Mouse (Mus musculus) ES-E14 (cell line): Measurements from ENCODE around the gene Gtf2ird1. TPM values are rescaled to one million over a fixed set of nuclear protein-coding genes. Genes with fewer than 3 reads are reported as not detected.

Source experiments
- DNase-seq: peaks from one replicate; pipeline ENCODE4 v3.0.0-alpha.2; 2013; ENCODE audit warnings: low read depth, low spot score
- H3K27ac ChIP-seq: 2 replicates; pipeline ENCODE4 v1.5.1; 2012; ENCODE audit warnings: low read depth, mild to moderate bottlenecking, low read length, moderate library complexity, mixed read lengths; ENCODE audit not compliant: poor library complexity, insufficient read depth, severe bottlenecking
- H3K36me3 ChIP-seq: 2 replicates; pipeline ENCODE4 v1.6.1; 2012; ENCODE audit warnings: mild to moderate bottlenecking, low read length, moderate library complexity, mixed read lengths; ENCODE audit not compliant: control insufficient read depth, poor library complexity, insufficient read depth, severe bottlenecking
- H3K4me1 ChIP-seq, 2 experiments: fragments of 150-350 bp in 1 of 2; sonication (generic) in 1 of 2; 2 replicates each; pipeline ENCODE4 v1.6.1; 2012; ENCODE audit warnings: low read length in 2 of 2, mild to moderate bottlenecking in 1 of 2, mixed read lengths in 1 of 2; ENCODE audit not compliant: control insufficient read depth in 2 of 2, insufficient read depth in 2 of 2, poor library complexity in 1 of 2
- H3K4me3 ChIP-seq, 2 experiments: fragments of 150-350 bp in 1 of 2; sonication (generic) in 1 of 2; 2 replicates each; pipeline ENCODE4 v1.5.1; 2012; ENCODE audit warnings: low read length in 2 of 2, low read depth in 1 of 2, mild to moderate bottlenecking in 1 of 2, mixed read lengths in 1 of 2; ENCODE audit not compliant: insufficient read depth in 1 of 2, poor library complexity in 1 of 2, severe bottlenecking in 1 of 2
- H3K9ac ChIP-seq: 2 replicates; pipeline ENCODE4 v1.6.1; 2012; ENCODE audit warnings: low read depth, mild to moderate bottlenecking, low read length, mixed read lengths; ENCODE audit not compliant: poor library complexity, insufficient read depth, severe bottlenecking
- H3K9me3 ChIP-seq: fragments of 150-350 bp; sonication (generic); 2 replicates; pipeline ENCODE4 v1.6.1; 2012; ENCODE audit warnings: low read depth, mild to moderate bottlenecking, low read length; ENCODE audit not compliant: control insufficient read depth, insufficient read depth
- CHD2 ChIP-seq: IDR thresholded peaks from 2 replicates; pipeline ENCODE4 v1.6.1; 2014; ENCODE audit warnings: mild to moderate bottlenecking, low read depth, low read length, inconsistent platforms
- HCFC1 ChIP-seq: IDR thresholded peaks from 2 replicates; pipeline ENCODE4 v1.6.1; 2012; ENCODE audit warnings: low read length, inconsistent platforms, borderline replicate concordance; ENCODE audit not compliant: insufficient read depth
- MAFK ChIP-seq: IDR thresholded peaks from 2 replicates; pipeline ENCODE4 v1.6.1; 2014; ENCODE audit warnings: mild to moderate bottlenecking, low read depth, low read length, inconsistent platforms; ENCODE audit not compliant: insufficient read depth
- ZC3H11A ChIP-seq: IDR thresholded peaks from 2 replicates; pipeline ENCODE4 v1.6.1; 2012; ENCODE audit warnings: low read depth, mild to moderate bottlenecking, inconsistent platforms, low read length, borderline replicate concordance
- ZNF384 ChIP-seq: IDR thresholded peaks from 2 replicates; pipeline ENCODE4 v1.6.1; 2012; ENCODE audit warnings: low read depth, low read length, inconsistent platforms
- in situ Hi-C, 2 experiments: fragments of 600-800 bp; cut with MboI; formaldehyde crosslinking; loops; one replicate each; pipeline ENCODE4 v1.15.1; 2025; ENCODE audit warnings: low sequenced_read_pairs in 2 of 2, inconsistent platforms in 1 of 2; ENCODE audit not compliant: unreplicated experiment in 2 of 2
- total RNA-seq: library from RNA; depleted of rRNA; stranded (reverse); fragments of 300-350 nt; gene quantifications from 2 replicates; pipeline ENCODE4 v1.2.3, GENCODE M21; 2012

Gtf2ird1 gene
- total RNA-seq, 1 experiment, result 63.5 TPM

GRCm38 (mm10) chr5:134467030-134467549, 10.6 kb upstream of the Gtf2ird1 start:
- Histone ChIP-seq H3K9ac (no peak overlapping the region), H3K4me3 (no peak overlapping the region), H3K27ac (no peak overlapping the region), H3K4me1 (peaks cover 0 to 14% of the 10 kb centered on the region in 2 experiments; a peak in 3 of 4 replicates), H3K9me3 (no peaks in the 10 kb centered on the region), H3K36me3 (no peaks in the 10 kb centered on the region)
- in situ Hi-C loops, result loop anchor here in 1 of 2 experiments (10.0 kb wide), 1 partner anchor 282 kb away; the partner anchor contains the start of gene Gtf2ird2
- DNase-seq, result no peak
- TF ChIP-seq HCFC1, result no peak
- no peak for TF ChIP-seq ZC3H11A
- TF ChIP-seq ZNF384, result no peak
- TF ChIP-seq CHD2, result no peak

GRCm38 (mm10) chr5:134466296-134467029, 9.9 kb upstream of the Gtf2ird1 start:
- no peak overlapping the region for H3K27ac ChIP-seq
- in situ Hi-C loops, result loop anchor here in 1 of 2 experiments (10.0 kb wide), 1 partner anchor 282 kb away; the partner anchor contains the start of gene Gtf2ird2
- no peaks in the 10 kb centered on the region for H3K36me3 ChIP-seq
- no peak overlapping the region for H3K9ac ChIP-seq
- TF ChIP-seq MAFK, result no peak
- TF ChIP-seq ZNF384, result no peak
- no peak for TF ChIP-seq HCFC1
- TF ChIP-seq CHD2, result no peak
- TF ChIP-seq ZC3H11A, result no peak
- H3K4me3 ChIP-seq, result 0 out of 4 replicates have a peak overlapping the region, but pooled peaks of 1 of the 2 experiments have one; percentile 12
- H3K4me1 ChIP-seq, result peaks cover 0 to 14% of the 10 kb centered on the region in 2 experiments; a peak in 3 of 4 replicates
- no peaks in the 10 kb centered on the region for H3K9me3 ChIP-seq
- DNase-seq, result no peak

- Histone ChIP-seq H3K9me3 (no peaks in the 10 kb centered on the region), H3K4me3 (no peak overlapping the region), H3K9ac (no peak overlapping the region), H3K4me1 (peaks cover 0 to 14% of the 10 kb centered on the region in 2 experiments; a peak in 3 of 4 replicates), H3K27ac (no peak overlapping the region), H3K36me3 (no peaks in the 10 kb centered on the region)
- in situ Hi-C loops, result loop anchor here in 1 of 2 experiments (10.0 kb wide), 1 partner anchor 280 kb away; the partner anchor contains the start of gene Gtf2ird2
- TF ChIP-seq HCFC1, result no peak
- no peak for TF ChIP-seq CHD2
- no peak for TF ChIP-seq ZC3H11A
- TF ChIP-seq MAFK, result no peak
- no peak for TF ChIP-seq ZNF384
- DNase-seq, result no peak
These were observed 8.7 kb upstream of the Gtf2ird1 start for GRCm38 (mm10) chr5:134465197-134465596.

GRCm38 (mm10) chr5:134464225-134464624, 7.7 kb upstream of the Gtf2ird1 start:
- Histone ChIP-seq H3K9ac (no peak overlapping the region), H3K27ac (no peak overlapping the region), H3K36me3 (no peaks in the 10 kb centered on the region), H3K9me3 (no peaks in the 10 kb centered on the region), H3K4me3 (no peak overlapping the region), H3K4me1 (peaks cover 0 to 12% of the 10 kb centered on the region in 2 experiments; a peak in 3 of 4 replicates)
- no peak for TF ChIP-seq ZC3H11A
- TF ChIP-seq HCFC1, result no peak
- TF ChIP-seq ZNF384, result no peak
- no peak for TF ChIP-seq MAFK
- no peak for TF ChIP-seq CHD2
- in situ Hi-C loops, result loop anchor here in 1 of 2 experiments (10.0 kb wide), 1 partner anchor 279 kb away; the partner anchor contains the start of gene Gtf2ird2
- no peak for DNase-seq
